Mouse (Mus musculus): ENCODE data around the gene Tbc1d30. TPM values are rescaled to one million over a fixed set of nuclear protein-coding genes. Genes with fewer than 3 reads are reported as not detected.

Gene Tbc1d30
- polyA plus RNA-seq, 1 experiment from 2014 or later = 12.5 TPM

GRCm38 (mm10) chr10:121291272-121291917, 59.7 kb downstream of the Tbc1d30 start:
- H3K9ac ChIP-seq (replicated peaks; ENCODE audit: low read depth, low read length) = peak overlapping the region; percentile 24; the same call in 1 of the 2 replicates
- 81% methylated on average over 10 of the region's 10 CpGs for WGBS
- no peaks in the 10 kb centered on the region for H3K27me3 ChIP-seq (replicated peaks; ENCODE audit: control insufficient read depth, insufficient read depth, low read length)
- peak overlapping the region; percentile 23 for H3K4me3 ChIP-seq (replicated peaks; ENCODE audit: low read length)
- peak overlapping the region; percentile 50 for H3K4me2 ChIP-seq (ENCODE audit: low read length)
- ATAC-seq = peak; percentile 41
- H3K27ac ChIP-seq (ENCODE audit: low read length) = peak overlapping the region; percentile 78
- H3K36me3 ChIP-seq (ENCODE audit: control insufficient read depth, insufficient read depth) = peaks cover 2% of the 10 kb centered on the region; the same call in 1 of the 2 replicates
- no peaks in the 10 kb centered on the region for H3K9me3 ChIP-seq (ENCODE audit: control insufficient read depth, low read length)
- H3K4me1 ChIP-seq (replicated peaks; ENCODE audit: control insufficient read depth, insufficient read depth, low read length) = peaks cover 20% of the 10 kb centered on the region

- peak overlapping the region; percentile 23 for H3K4me3 ChIP-seq (replicated peaks; ENCODE audit: low read length)
- H3K36me3 ChIP-seq (ENCODE audit: control insufficient read depth, insufficient read depth) = peaks cover 2% of the 10 kb centered on the region; the same call in 1 of the 2 replicates
- peak; percentile 90 for ATAC-seq
- no peaks in the 10 kb centered on the region for H3K27me3 ChIP-seq (replicated peaks; ENCODE audit: control insufficient read depth, insufficient read depth, low read length)
- peaks cover 20% of the 10 kb centered on the region for H3K4me1 ChIP-seq (replicated peaks; ENCODE audit: control insufficient read depth, insufficient read depth, low read length)
- H3K9me3 ChIP-seq (ENCODE audit: control insufficient read depth, low read length) = no peaks in the 10 kb centered on the region
- H3K27ac ChIP-seq (ENCODE audit: low read length) = peak overlapping the region; percentile 78
- WGBS = 7% methylated on average over 20 of the region's 20 CpGs
- peak overlapping the region; percentile 50 for H3K4me2 ChIP-seq (ENCODE audit: low read length)
- peak overlapping the region; percentile 24 for H3K9ac ChIP-seq (replicated peaks; ENCODE audit: low read depth, low read length)
Observed at GRCm38 (mm10) chr10:121290682-121291078, 60.4 kb downstream of the Tbc1d30 start.

GRCm38 (mm10) chr10:121289970-121290681, 61.0 kb downstream of the Tbc1d30 start:
- no peak overlapping the region for H3K9ac ChIP-seq (replicated peaks; ENCODE audit: low read depth, low read length)
- H3K4me2 ChIP-seq (ENCODE audit: low read length) = peak overlapping the region; percentile 50
- no peaks in the 10 kb centered on the region for H3K27me3 ChIP-seq (replicated peaks; ENCODE audit: control insufficient read depth, insufficient read depth, low read length)
- no peak overlapping the region for H3K4me3 ChIP-seq (replicated peaks; ENCODE audit: low read length)
- WGBS = 29% methylated on average over 4 of the region's 4 CpGs
- H3K36me3 ChIP-seq (ENCODE audit: control insufficient read depth, insufficient read depth) = peaks cover 2% of the 10 kb centered on the region; the same call in 1 of the 2 replicates
- peak overlapping the region; percentile 78 for H3K27ac ChIP-seq (ENCODE audit: low read length)
- no peaks in the 10 kb centered on the region for H3K9me3 ChIP-seq (ENCODE audit: control insufficient read depth, low read length)
- peaks cover 20% of the 10 kb centered on the region for H3K4me1 ChIP-seq (replicated peaks; ENCODE audit: control insufficient read depth, insufficient read depth, low read length)
- peak; percentile 30 for ATAC-seq

- Histone ChIP-seq H3K9ac (replicated peaks; ENCODE audit: low read depth, low read length) (no peak overlapping the region), H3K4me2 (ENCODE audit: low read length) (no peak overlapping the region), H3K36me3 (ENCODE audit: control insufficient read depth, insufficient read depth) (no peaks in the 10 kb centered on the region), H3K4me3 (replicated peaks; ENCODE audit: low read length) (no peak overlapping the region), H3K27ac (ENCODE audit: low read length) (no peak overlapping the region), H3K27me3 (replicated peaks; ENCODE audit: control insufficient read depth, insufficient read depth, low read length) (no peaks in the 10 kb centered on the region), H3K4me1 (replicated peaks; ENCODE audit: control insufficient read depth, insufficient read depth, low read length) (no peaks in the 10 kb centered on the region), H3K9me3 (ENCODE audit: control insufficient read depth, low read length) (no peaks in the 10 kb centered on the region)
- no peak for ATAC-seq
- 81% methylated on average over 6 of the region's 6 CpGs for WGBS
Observed at GRCm38 (mm10) chr10:121282926-121283325, 68.2 kb downstream of the Tbc1d30 start.

GRCm38 (mm10) chr10:121282436-121282835, 68.6 kb downstream of the Tbc1d30 start:
- H3K4me3 ChIP-seq (replicated peaks; ENCODE audit: low read length) = no peak overlapping the region
- no peak for ATAC-seq
- H3K36me3 ChIP-seq (ENCODE audit: control insufficient read depth, insufficient read depth) = no peaks in the 10 kb centered on the region
- H3K27ac ChIP-seq (ENCODE audit: low read length) = no peak overlapping the region
- WGBS = 83% methylated on average over 11 of the region's 11 CpGs
- H3K4me2 ChIP-seq (ENCODE audit: low read length) = no peak overlapping the region
- no peaks in the 10 kb centered on the region for H3K4me1 ChIP-seq (replicated peaks; ENCODE audit: control insufficient read depth, insufficient read depth, low read length)
- H3K9me3 ChIP-seq (ENCODE audit: control insufficient read depth, low read length) = no peaks in the 10 kb centered on the region
- no peak overlapping the region for H3K9ac ChIP-seq (replicated peaks; ENCODE audit: low read depth, low read length)
- no peaks in the 10 kb centered on the region for H3K27me3 ChIP-seq (replicated peaks; ENCODE audit: control insufficient read depth, insufficient read depth, low read length)

GRCm38 (mm10) chr10:121280943-121281342, 70.1 kb downstream of the Tbc1d30 start:
- Histone ChIP-seq H3K4me2 (ENCODE audit: low read length) (no peak overlapping the region), H3K9me3 (ENCODE audit: control insufficient read depth, low read length) (no peaks in the 10 kb centered on the region), H3K27me3 (replicated peaks; ENCODE audit: control insufficient read depth, insufficient read depth, low read length) (no peaks in the 10 kb centered on the region), H3K4me1 (replicated peaks; ENCODE audit: control insufficient read depth, insufficient read depth, low read length) (no peaks in the 10 kb centered on the region), H3K27ac (ENCODE audit: low read length) (no peak overlapping the region), H3K9ac (replicated peaks; ENCODE audit: low read depth, low read length) (no peak overlapping the region), H3K36me3 (ENCODE audit: control insufficient read depth, insufficient read depth) (no peaks in the 10 kb centered on the region; the same call in 1 of the 2 replicates), H3K4me3 (replicated peaks; ENCODE audit: low read length) (no peak overlapping the region)
- ATAC-seq = no peak; the same call in 1 of the 2 replicates
- WGBS = 80% methylated on average over 11 of the region's 11 CpGs

- Histone ChIP-seq H3K4me1 (replicated peaks; ENCODE audit: control insufficient read depth, insufficient read depth, low read length) (no peaks in the 10 kb centered on the region), H3K4me3 (replicated peaks; ENCODE audit: low read length) (no peak overlapping the region), H3K27ac (ENCODE audit: low read length) (no peak overlapping the region), H3K27me3 (replicated peaks; ENCODE audit: control insufficient read depth, insufficient read depth, low read length) (no peaks in the 10 kb centered on the region), H3K36me3 (ENCODE audit: control insufficient read depth, insufficient read depth) (peaks cover 17% of the 10 kb centered on the region), H3K9ac (replicated peaks; ENCODE audit: low read depth, low read length) (no peak overlapping the region), H3K9me3 (ENCODE audit: control insufficient read depth, low read length) (no peaks in the 10 kb centered on the region; the same call in 1 of the 2 replicates), H3K4me2 (ENCODE audit: low read length) (no peak overlapping the region)
- 77% methylated on average over 2 of the region's 2 CpGs for WGBS
- no peak for ATAC-seq
Observed at GRCm38 (mm10) chr10:121277022-121277471, 74.0 kb downstream of the Tbc1d30 start.

GRCm38 (mm10) chr10:121274964-121275363, 76.1 kb downstream of the Tbc1d30 start:
- no peaks in the 10 kb centered on the region for H3K4me1 ChIP-seq (replicated peaks; ENCODE audit: control insufficient read depth, insufficient read depth, low read length)
- peaks cover 24% of the 10 kb centered on the region for H3K36me3 ChIP-seq (ENCODE audit: control insufficient read depth, insufficient read depth)
- no peaks in the 10 kb centered on the region for H3K27me3 ChIP-seq (replicated peaks; ENCODE audit: control insufficient read depth, insufficient read depth, low read length)
- H3K4me2 ChIP-seq (ENCODE audit: low read length) = no peak overlapping the region
- ATAC-seq = no peak
- WGBS = 87% methylated on average over 1 of the region's 1 CpGs
- no peak overlapping the region for H3K9ac ChIP-seq (replicated peaks; ENCODE audit: low read depth, low read length)
- no peaks in the 10 kb centered on the region; the same call in 1 of the 2 replicates for H3K9me3 ChIP-seq (ENCODE audit: control insufficient read depth, low read length)
- no peak overlapping the region for H3K27ac ChIP-seq (ENCODE audit: low read length)
- H3K4me3 ChIP-seq (replicated peaks; ENCODE audit: low read length) = no peak overlapping the region

- no peaks in the 10 kb centered on the region for H3K27me3 ChIP-seq (replicated peaks; ENCODE audit: control insufficient read depth, insufficient read depth, low read length)
- H3K9me3 ChIP-seq (ENCODE audit: control insufficient read depth, low read length) = no peaks in the 10 kb centered on the region; the same call in 1 of the 2 replicates
- H3K9ac ChIP-seq (replicated peaks; ENCODE audit: low read depth, low read length) = no peak overlapping the region
- no peak overlapping the region for H3K4me2 ChIP-seq (ENCODE audit: low read length)
- peaks cover 24% of the 10 kb centered on the region for H3K36me3 ChIP-seq (ENCODE audit: control insufficient read depth, insufficient read depth)
- 84% methylated on average over 8 of the region's 8 CpGs for WGBS
- no peaks in the 10 kb centered on the region for H3K4me1 ChIP-seq (replicated peaks; ENCODE audit: control insufficient read depth, insufficient read depth, low read length)
- no peak for ATAC-seq
- no peak overlapping the region for H3K4me3 ChIP-seq (replicated peaks; ENCODE audit: low read length)
- H3K27ac ChIP-seq (ENCODE audit: low read length) = no peak overlapping the region
Observed at GRCm38 (mm10) chr10:121271002-121271401, 80.1 kb downstream of the Tbc1d30 start.
